Mouse (Mus musculus) lung, postnatal 36 days (tissue): ENCODE data around the gene Olfm1.

Experiments used
- DNase-seq: peaks from one replicate; pipeline ENCODE4 v3.0.0; 2022; ENCODE audit warnings: mixed read lengths

Olfm1 gene

DNA sequence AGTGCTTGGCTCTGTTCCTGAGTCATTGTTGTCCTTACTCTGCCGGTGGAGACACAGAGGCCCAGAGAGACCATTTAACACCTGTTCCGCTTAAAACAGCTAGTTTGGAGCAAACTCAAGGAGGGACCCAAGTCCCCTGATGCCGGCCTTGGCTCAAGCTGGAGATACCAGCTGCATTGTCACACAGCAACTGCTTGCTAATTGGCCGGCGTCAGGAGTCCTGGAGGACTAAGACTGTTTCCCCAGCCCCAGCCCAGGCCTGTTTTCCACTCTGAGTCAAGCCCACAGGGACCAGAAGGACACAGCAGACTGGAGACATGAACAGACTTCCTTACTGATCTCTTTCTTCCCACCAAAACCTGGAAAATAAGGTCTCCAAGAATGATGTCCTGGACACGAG, 43.7 kb downstream of the Olfm1 start:
- DNase-seq, result no peak

DNA sequence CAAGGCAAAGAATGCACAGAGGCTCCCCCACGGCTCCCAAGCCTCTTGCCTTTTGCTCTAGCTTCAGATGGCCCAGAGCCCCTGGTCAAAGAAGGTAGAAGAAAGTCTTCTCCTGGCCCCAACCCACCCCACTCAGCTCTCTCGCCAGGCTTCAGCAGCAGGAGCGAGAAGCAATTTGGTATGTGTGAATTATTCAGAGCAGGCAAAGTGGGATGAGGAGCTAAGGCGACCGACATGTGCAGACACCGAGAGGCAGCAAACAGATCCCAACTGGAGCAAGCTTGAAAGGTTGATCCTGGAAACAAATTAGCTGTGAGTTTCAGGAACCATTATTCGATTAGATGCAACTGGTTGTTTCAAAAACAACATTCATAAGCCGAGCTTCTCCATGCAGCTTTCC, 46.8 kb downstream of the Olfm1 start:
- DNase-seq, result no peak

DNA sequence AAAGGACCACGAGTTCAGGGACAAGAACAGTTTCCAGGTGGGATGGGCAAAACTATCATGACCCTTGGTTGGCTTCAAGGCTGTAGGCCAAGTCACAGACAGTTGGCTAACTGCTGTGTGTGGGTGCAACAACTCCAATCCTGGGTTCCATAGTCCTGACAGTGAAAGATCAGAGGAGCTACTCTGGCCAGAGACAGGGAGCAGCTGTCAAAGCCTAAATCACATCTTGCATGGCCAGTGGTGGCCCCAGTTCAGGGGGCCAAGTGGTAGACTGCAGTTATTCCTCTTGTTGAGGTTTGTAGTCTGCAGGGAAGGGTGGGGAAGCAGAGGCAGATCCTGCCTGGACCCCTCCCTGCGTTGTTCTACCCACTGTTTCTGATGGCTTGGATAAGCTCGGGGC, 48.1 kb downstream of the Olfm1 start:
- no peak for DNase-seq

DNA sequence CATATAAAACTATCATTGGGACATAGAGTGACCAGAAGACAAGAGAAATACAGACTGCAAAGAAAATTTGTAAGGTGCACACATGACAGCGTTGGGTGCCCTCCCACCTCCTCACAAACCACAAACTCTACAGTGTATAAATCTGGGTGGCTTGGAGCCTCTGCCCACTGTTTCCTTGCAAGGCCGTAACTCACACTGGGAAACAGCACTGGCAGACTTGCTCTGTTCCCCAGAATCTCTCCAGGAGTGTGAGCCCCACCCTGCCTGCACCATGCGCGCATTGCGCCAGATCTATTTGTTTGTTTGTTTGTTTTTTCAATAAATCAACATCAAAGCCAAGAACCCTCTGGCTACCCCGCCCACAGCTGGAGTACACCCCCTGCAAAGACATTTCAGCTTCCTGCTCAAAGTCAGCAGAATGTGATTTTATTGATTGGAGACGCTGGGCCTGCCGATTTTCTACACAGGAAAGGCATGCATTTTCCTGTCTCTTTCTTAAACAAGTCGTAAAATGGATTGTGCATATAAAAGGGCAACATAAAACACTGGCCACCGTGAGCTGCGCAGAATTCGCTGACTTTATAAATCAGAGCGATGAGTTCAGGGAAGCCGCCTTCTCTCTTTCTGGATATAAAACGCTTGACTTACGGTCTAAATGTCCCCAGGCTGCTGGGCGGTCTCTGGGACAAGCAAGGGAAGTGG, 48.9 kb downstream of the Olfm1 start:
- no peak for DNase-seq

DNA sequence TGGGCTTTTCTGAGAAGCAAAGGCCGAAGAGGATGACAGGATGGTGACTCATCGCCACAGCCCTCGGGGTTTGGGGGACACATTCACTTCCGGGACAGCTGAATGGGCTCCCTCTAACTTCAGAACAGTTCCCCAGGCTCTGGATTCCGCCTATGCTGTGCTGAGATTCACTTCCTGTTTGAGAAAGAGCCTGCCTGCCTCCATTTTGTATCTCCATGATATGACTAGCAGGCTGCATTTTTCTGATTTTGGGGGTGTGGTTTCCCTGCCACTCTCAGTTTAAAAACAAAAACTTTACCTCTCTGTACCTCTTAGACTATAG, 49.4 kb downstream of the Olfm1 start:
- peak; percentile 11 for DNase-seq

DNA sequence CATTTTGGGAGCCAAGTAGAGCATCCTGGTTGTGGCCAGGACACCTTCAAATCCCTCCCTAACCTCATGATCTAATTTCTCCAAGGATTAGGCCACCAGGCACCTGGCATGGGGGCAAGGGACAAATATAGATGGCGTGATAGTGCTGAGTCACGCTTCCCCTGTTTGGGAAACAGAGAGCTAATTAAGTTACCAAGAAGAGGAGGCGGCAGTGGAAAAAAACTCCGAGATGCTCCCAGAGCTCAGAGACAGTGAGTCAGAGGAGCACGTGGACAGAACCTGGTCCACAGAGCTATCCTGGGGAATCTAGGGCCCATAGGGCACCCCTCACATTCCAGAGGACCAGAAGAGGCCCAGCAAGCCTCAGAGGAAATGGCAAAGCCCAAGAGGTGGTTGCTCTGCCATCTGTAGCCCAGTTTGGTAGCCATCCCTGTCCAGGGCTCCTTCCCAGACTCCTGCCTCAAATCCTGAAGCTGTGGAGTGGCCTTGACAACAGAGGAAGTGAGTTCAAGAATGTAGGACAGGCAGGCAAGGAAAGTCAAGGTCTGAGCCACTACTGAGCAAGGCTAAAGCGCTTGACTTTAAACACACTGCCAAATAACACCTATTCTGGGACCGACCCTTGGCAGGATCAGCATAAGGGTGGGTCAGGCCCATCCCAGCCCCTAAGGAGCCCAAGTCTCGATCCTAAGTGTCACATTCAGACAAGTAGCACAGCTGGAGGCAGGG, 52.0 kb downstream of the Olfm1 start:
- DNase-seq, result peak; percentile 5

DNA sequence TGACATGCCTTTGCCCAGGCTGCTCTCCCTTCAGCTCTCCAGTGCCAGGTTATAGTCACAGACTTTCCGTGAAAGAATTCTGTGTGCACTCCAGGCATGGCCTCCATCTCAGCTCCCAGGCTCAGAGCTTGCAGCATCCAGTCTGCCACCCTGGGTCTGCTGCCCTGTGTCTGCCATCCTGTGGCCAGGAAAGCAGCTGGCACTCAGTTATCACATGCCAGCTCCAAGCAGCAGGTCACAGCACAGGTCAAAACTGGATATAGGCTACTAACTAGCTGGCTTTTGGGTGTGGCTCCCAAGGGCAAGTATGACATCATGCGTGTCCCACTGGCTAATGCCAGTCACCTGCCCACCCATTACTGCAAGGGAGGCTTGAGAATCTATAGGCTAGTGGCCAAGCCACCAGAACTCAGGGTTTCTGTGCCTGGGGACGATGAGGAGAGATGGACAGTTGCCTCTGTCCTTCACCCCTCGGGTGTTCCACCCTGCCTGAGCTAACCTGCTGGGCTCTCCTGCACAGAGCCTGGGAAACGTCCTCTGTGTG, 53.4 kb downstream of the Olfm1 start:
- DNase-seq, result no peak

DNA sequence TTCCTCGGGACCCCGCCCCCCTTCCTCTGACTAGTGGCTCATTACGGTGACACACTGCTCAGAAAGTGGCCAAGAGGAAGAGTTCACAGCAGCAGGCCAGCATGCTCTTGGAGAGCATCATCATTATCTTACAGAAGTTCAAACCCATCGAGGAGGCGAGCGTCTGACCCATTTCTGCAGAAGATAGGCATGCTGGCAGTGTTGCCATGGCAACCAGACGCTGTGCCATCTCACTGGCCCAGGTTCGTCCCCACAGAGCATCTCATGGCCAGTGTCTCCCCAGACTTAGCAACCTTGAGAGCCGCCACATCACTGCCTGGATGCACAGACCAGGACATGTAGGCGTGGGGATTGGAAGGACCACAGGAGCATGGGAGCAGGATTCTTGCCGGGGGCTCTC, 54.3 kb downstream of the Olfm1 start:
- DNase-seq, result no peak

DNA sequence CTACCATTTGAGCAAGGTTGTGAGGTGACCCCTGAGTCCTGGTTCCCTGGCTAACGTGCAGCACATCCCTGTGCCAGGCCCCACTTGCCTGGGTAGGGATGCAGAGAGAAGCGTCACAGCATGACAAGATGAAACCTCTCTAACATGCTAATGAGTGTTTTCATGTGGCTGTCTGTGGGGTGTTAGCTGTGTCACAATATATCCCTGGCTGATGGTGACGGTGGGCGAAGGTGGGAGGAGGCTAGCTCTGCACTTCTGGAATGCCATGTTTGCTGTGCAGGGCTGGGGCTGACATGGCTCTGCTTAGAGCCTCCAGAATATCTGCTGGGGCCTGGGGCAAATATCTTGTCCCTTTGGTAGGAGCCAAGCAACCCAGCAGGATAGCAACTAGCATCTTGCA, 59.8 kb downstream of the Olfm1 start:
- no peak for DNase-seq

DNA sequence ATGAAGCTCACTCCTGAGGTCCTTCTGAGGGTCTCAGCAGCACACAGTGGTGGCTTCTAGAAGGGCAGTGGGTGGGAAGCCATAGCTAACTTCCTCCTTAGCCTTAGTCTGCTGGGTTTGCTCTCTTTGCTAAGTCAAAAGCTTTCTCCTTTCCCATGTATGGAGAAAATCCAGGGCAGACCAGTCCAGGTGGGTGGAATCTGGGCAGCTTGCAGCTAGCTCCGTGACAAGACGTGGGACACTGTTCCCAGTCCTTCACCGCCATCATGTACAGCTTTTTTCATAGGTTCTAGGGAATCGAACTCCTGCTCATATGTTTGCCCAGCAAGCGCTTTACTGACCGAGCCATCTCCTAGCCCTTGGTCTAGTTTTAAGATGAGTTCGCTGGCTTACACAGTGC, 63.2 kb downstream of the Olfm1 start:
- no peak for DNase-seq

DNA sequence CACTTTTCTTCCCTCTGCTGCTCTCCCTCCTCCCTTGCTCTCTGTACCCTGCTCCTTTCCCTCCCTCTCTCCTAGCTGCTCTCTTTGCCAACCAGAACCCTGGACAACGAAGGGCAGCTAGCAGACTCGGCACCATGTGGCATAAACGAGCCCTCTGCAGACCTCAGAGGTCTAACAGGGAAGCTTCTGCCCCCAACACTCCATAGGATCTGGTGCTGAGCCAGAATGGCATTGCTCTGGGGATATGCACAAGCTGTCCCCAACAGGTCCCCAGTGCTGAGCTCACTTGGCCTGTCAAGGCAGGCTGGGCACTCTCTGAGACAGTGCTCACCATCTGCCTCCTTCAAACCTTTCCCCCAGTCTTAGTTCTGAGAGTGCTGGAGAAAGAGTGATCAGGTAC, 68.6 kb downstream of the Olfm1 start:
- DNase-seq, result no peak

DNA sequence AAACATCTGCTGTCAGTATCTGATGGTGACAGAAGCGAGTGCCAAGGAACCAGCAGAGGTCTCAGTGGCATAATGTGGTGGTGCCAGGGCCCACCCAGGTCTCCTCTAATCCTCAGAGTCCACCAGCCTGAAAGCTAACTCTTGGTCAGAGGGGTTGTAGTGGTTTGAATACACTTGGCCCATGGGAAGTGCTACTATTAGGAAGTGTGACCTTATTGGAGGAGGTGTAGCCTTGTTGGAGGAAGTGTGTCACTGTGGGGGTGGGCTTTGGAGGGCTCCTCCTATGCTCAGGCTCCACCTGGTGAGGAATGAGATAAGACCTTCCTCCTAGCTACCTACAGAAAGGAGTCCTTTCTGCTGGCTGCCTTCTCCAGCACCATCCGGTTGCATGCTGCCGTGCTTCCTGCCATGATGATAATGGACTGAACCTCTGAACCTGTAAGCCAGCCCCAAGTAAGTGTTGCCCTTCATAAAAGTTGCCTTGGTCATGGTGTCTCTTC, 75.0 kb downstream of the Olfm1 start:
- no peak for DNase-seq

DNA sequence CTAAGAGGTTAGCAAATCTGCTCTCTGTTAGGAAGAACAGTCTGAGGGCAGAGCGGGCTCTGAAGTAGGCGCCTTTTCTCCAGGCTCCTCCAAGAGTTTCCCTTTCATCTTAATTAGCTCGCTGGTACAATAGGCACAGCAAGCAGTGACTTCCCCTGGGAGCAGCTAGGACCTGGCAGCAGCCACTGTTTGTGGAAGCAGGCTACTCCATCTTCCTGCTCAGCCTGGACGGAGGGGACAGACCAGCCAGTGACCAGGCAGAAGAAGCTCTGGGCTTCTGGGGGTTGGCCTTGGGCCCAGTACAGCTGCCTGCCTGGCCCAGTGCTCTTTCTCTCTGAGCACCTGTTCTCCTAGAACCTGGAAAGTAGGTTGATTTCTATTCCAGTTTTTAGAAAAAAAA, 77.8 kb downstream of the Olfm1 start:
- DNase-seq, result peak; percentile 40

DNA sequence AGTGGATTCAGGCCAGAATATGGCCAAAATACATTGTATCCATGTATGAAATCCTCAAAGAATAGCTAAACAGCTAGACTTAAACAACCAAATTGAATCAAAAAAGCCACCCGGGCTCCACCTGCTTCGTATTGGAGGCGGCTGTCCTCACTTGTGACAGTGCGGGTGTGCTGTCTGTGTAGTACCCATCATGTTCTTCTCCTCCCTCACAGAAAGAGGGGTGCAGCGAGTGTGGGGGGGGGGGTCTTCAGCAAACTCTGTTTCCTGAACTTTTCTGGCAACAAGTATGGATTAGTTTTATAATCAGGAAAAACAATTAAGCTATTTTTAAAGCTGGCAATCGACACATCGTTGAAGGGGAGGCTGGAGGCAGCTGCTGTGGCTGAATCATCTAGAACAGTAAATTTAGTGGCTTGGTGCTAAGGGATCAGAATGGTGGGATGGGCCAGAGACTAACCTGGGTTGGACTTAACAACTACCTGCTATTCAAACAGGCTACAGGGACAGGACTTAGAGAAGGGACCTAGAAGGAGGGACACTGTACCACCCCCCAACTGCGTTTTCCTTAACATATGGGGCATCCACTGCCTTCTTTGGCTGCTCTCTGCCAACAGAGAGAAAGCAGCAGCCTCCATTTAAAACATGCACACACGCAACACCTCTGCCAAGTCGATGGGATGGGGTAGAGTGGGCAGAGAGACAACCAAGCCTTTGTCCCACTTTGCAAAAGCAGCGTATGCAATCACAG, 79.6 kb downstream of the Olfm1 start:
- no peak for DNase-seq

DNA sequence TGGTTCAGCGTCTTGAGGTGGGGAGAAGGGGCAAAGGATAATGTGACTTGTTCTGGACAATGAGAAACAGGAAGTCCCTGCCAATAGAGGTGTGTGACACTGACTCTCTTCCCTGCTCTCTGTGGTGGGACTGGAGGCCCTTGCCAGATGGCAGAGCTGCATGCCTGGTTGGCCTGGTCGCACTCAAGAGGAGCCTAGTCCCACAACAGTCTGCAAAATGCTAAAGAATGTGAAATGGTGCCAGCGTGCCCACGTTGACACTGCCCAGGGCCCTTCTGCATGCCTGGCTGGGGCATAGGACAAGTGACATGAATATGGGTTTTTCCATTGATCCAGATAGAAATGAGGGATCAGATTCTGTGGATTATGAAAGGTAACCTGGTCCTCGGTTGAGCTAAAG, 81.2 kb downstream of the Olfm1 start:
- DNase-seq, result no peak

DNA sequence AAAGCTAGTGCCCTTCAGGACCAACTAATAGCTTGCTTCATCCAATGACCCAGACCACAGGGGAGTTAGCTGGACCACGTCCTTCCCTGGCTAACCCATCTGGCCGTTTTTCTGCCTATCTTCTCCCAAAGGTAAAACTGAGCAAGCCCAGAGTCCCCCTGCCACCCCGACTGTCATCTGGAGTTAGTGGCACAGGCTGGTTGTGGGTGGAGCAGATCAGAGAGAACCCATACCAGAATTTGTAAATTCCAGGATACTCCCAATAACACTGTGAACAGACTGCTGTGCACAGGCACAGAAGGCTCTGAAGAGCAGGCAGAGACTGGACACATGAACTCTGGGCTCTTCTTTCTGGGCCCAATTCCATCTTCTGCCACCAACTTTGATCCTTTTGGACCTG, 82.6 kb downstream of the Olfm1 start:
- DNase-seq, result no peak

DNA sequence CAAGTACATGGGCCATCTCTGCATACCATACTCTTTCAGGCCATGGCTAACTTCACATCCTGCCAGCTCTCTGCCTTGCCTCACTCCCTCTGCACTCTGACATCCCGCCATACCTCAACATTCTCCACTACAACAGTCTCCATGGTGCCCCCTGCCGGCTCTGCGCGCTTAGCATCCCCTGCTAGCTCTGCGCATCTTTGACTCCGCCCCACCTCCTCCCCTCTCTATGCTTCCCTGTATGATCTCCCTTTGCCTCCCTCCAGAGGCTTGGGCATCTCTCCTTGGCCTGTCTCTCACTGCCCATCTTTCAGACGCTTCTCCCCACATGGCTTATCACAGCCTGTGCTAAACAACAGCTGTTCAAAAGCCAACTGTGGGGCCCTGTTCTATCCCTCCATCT, 85.4 kb downstream of the Olfm1 start:
- peak; percentile 87 for DNase-seq

DNA sequence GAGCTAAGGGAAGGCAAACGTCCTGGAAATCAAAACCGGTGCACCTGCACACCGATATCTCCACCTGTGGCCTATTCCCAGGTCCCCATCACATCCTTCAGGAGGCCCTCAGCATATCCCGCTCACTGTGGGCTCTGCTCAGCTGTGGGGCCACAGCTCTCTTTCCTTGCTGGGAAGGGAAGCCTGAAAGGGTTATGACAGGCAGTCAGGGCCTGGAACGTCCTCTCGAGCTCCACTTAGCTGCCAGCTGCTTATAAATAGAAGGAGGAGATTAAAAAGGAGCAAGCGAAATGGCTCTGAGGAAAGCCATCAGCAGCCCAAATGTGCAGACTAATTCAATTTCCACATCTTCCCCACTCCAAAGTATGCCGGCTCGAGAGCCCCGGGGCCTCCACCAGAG, 86.1 kb downstream of the Olfm1 start:
- DNase-seq, result no peak
